Mouse (Mus musculus): ENCODE measurements around the gene Fgb. TPM values are rescaled to one million over a fixed set of nuclear protein-coding genes. Genes with fewer than 3 reads are reported as not detected.

The Fgb gene
- total RNA-seq, 2 experiments from 2014 or later = 0.12 TPM; not detected in 1

GRCm38 (mm10) chr3:83027546-83028251, 22.0 kb downstream of the Fgb start:
- no peak for DNase-seq

- DNase-seq = no peak
These were observed 24.0 kb downstream of the Fgb start, which contains the start of gene Fga for GRCm38 (mm10) chr3:83025475-83026301. TSS of gene Fga (plus strand) at chr3:83026076.

- no peak for DNase-seq
These were observed 24.6 kb downstream of the Fgb start for GRCm38 (mm10) chr3:83025036-83025435.

- no peak for DNase-seq
These were observed 28.5 kb downstream of the Fgb start for GRCm38 (mm10) chr3:83021176-83021575.

- DNase-seq = no peak
These were observed 29.3 kb downstream of the Fgb start for GRCm38 (mm10) chr3:83020387-83020786.

GRCm38 (mm10) chr3:83016236-83016635, 33.4 kb downstream of the Fgb start:
- no peak for DNase-seq

- DNase-seq = no peak
These were observed 35.7 kb downstream of the Fgb start for GRCm38 (mm10) chr3:83013951-83014350.

- no peak for DNase-seq
These were observed 37.0 kb downstream of the Fgb start for GRCm38 (mm10) chr3:83012636-83013035.

- no peak for DNase-seq
These were observed 38.1 kb downstream of the Fgb start for GRCm38 (mm10) chr3:83011565-83011964.

GRCm38 (mm10) chr3:83011136-83011535, 38.5 kb downstream of the Fgb start:
- DNase-seq = no peak

GRCm38 (mm10) chr3:83010291-83010690, 39.4 kb downstream of the Fgb start:
- DNase-seq = no peak

GRCm38 (mm10) chr3:83007557-83007956, 42.1 kb downstream of the Fgb start, which contains the start of gene Fgg:
TSS of gene Fgg (plus strand) at chr3:83007724.
- no peak for DNase-seq

GRCm38 (mm10) chr3:83004801-83005200, 44.9 kb downstream of the Fgb start:
- DNase-seq = no peak

- no peak for DNase-seq
These were observed 46.6 kb downstream of the Fgb start for GRCm38 (mm10) chr3:83003068-83003467.

GRCm38 (mm10) chr3:83002191-83002590, 47.5 kb downstream of the Fgb start:
- peak; percentile 34 for DNase-seq

GRCm38 (mm10) chr3:82999995-83000394, 49.7 kb downstream of the Fgb start:
- DNase-seq = no peak

GRCm38 (mm10) chr3:82998772-82999463, 50.7 kb downstream of the Fgb start:
- peak; percentile 42 for DNase-seq

- DNase-seq = no peak
These were observed 53.0 kb downstream of the Fgb start for GRCm38 (mm10) chr3:82996656-82997055.

- peak; percentile 83 for DNase-seq
These were observed 54.3 kb downstream of the Fgb start for GRCm38 (mm10) chr3:82995368-82995767.

- no peak for DNase-seq
These were observed 56.7 kb downstream of the Fgb start for GRCm38 (mm10) chr3:82992956-82993355.

- no peak for DNase-seq
These were observed 57.7 kb downstream of the Fgb start for GRCm38 (mm10) chr3:82991963-82992362.
